Mouse (Mus musculus): ENCODE measurements around the gene Rapgef5.

GRCm38 (mm10) chr12:117627311-117627710 lies 111.0 kb downstream of the Rapgef5 start:
- TF ChIP-seq CTCF (IDR thresholded peaks at IDR 0.05; ENCODE audit: low read depth) (no peak), EP300 (optimal IDR thresholded peaks at IDR 0.05) (no peak)

All from stomach, postnatal 0 days (tissue).